Mouse (Mus musculus): ENCODE data around the gene Tbc1d13. TPM values are rescaled to one million over a fixed set of nuclear protein-coding genes. Genes with fewer than 3 reads are reported as not detected.
"Not testable (repeated sequence)": the region's sequence is repeated elsewhere in the genome, so short reads cannot be mapped to it uniquely, and the experiment has no call there.

Tbc1d13 gene
- polyA plus RNA-seq, 1 experiment from 2014 or later, result 11.7 TPM

GRCm38 (mm10) chr2:30166677-30167076 is 33.1 kb downstream of the Tbc1d13 start:
- 0 out of 2 replicates have a peak, but pooled peaks cover 5% of the 10 kb centered on the region for H3K9me3 ChIP-seq
- WGBS, result 63% methylated on average over 4 of the region's 4 CpGs
- no peak overlapping the region for H3K4me3 ChIP-seq
- H3K4me1 ChIP-seq (replicated peaks), result no peaks in the 10 kb centered on the region
- no peak overlapping the region for H3K9ac ChIP-seq
- H3K27ac ChIP-seq (replicated peaks), result no peak overlapping the region
- no peaks in the 10 kb centered on the region for H3K36me3 ChIP-seq
- H3K4me2 ChIP-seq, result no peak overlapping the region
- H3K27me3 ChIP-seq, result no peaks in the 10 kb centered on the region
- ATAC-seq (ENCODE audit: low read depth), result no peak

GRCm38 (mm10) chr2:30171371-30171996 is 37.9 kb downstream of the Tbc1d13 start, which contains the start of gene Endog:
Endog (plus strand) TSS chr2:30171493.
- H3K27me3 ChIP-seq, result no peaks in the 10 kb centered on the region
- peak; percentile 96 for ATAC-seq (ENCODE audit: low read depth)
- WGBS, result under 1% methylated on average over 74 of the region's 75 CpGs
- H3K36me3 ChIP-seq, result peaks cover 40% of the 10 kb centered on the region
- peak within 1 kb of the TSS; percentile 82 for H3K9ac ChIP-seq
- H3K4me1 ChIP-seq (replicated peaks), result peaks cover 14% of the 10 kb centered on the region
- H3K27ac ChIP-seq (replicated peaks), result peak within 1 kb of the TSS; percentile 93
- peak within 1 kb of the TSS; percentile 95 for H3K4me2 ChIP-seq
- peak within 1 kb of the TSS; percentile 58 for H3K4me3 ChIP-seq
- 0 out of 2 replicates have a peak, but pooled peaks cover 5% of the 10 kb centered on the region for H3K9me3 ChIP-seq

GRCm38 (mm10) chr2:30171997-30172382 is 38.4 kb downstream of the Tbc1d13 start:
- WGBS, result 1% methylated on average over 19 of the region's 19 CpGs
- Histone ChIP-seq H3K9me3 (0 out of 2 replicates have a peak, but pooled peaks cover under 1% of the 10 kb centered on the region), H3K4me3 (peak overlapping the region; percentile 58), H3K27me3 (no peaks in the 10 kb centered on the region), H3K36me3 (peaks cover 45% of the 10 kb centered on the region), H3K4me2 (peak overlapping the region; percentile 95), H3K27ac (replicated peaks) (peak overlapping the region; percentile 93), H3K9ac (peak overlapping the region; percentile 82), H3K4me1 (replicated peaks) (peaks cover 16% of the 10 kb centered on the region)
- peak; percentile 61; the same call in 1 of the 2 replicates for ATAC-seq (ENCODE audit: low read depth)

- Histone ChIP-seq H3K9me3 (no peaks in the 10 kb centered on the region), H3K36me3 (peaks cover 46% of the 10 kb centered on the region), H3K9ac (no peak overlapping the region), H3K4me2 (no peak overlapping the region), H3K4me1 (replicated peaks) (peaks cover 26% of the 10 kb centered on the region), H3K4me3 (no peak overlapping the region), H3K27me3 (no peaks in the 10 kb centered on the region), H3K27ac (replicated peaks) (no peak overlapping the region)
- WGBS, result 97% methylated on average over 20 of the region's 20 CpGs
- ATAC-seq (ENCODE audit: low read depth), result no peak
Measured at GRCm38 (mm10) chr2:30173541-30174240, 40.1 kb downstream of the Tbc1d13 start.

- 89% methylated on average over 8 of the region's 8 CpGs for WGBS
- Histone ChIP-seq H3K27ac (replicated peaks) (no peak overlapping the region), H3K27me3 (no peaks in the 10 kb centered on the region), H3K9me3 (no peaks in the 10 kb centered on the region), H3K4me3 (no peak overlapping the region), H3K9ac (no peak overlapping the region), H3K4me2 (no peak overlapping the region), H3K4me1 (replicated peaks) (peaks cover 26% of the 10 kb centered on the region), H3K36me3 (peaks cover 46% of the 10 kb centered on the region)
- no peak for ATAC-seq (ENCODE audit: low read depth)
Measured at GRCm38 (mm10) chr2:30175897-30176296, 42.4 kb downstream of the Tbc1d13 start.

GRCm38 (mm10) chr2:30176561-30176960 is 43.0 kb downstream of the Tbc1d13 start:
- Histone ChIP-seq H3K36me3 (peaks cover 46% of the 10 kb centered on the region), H3K27me3 (no peaks in the 10 kb centered on the region), H3K4me2 (no peak overlapping the region), H3K27ac (replicated peaks) (no peak overlapping the region), H3K4me1 (replicated peaks) (peaks cover 26% of the 10 kb centered on the region), H3K4me3 (no peak overlapping the region), H3K9ac (no peak overlapping the region), H3K9me3 (no peaks in the 10 kb centered on the region)
- 93% methylated on average over 2 of the region's 2 CpGs for WGBS
- no peak for ATAC-seq (ENCODE audit: low read depth)

GRCm38 (mm10) chr2:30177700-30178675 is 44.4 kb downstream of the Tbc1d13 start, which contains the start of gene Spout1:
Spout1 (minus strand) TSS chr2:30178459.
- peak within 1 kb of the TSS; percentile 94 for H3K4me2 ChIP-seq
- peak within 1 kb of the TSS; percentile 87 for H3K9ac ChIP-seq
- H3K36me3 ChIP-seq, result peaks cover 41% of the 10 kb centered on the region
- peak; percentile 99 for ATAC-seq (ENCODE audit: low read depth)
- no peaks in the 10 kb centered on the region for H3K27me3 ChIP-seq
- H3K4me3 ChIP-seq, result peak within 1 kb of the TSS; percentile 76
- H3K9me3 ChIP-seq, result no peaks in the 10 kb centered on the region
- H3K27ac ChIP-seq (replicated peaks), result 0 out of 2 replicates have a peak within 1 kb of the TSS, but pooled peaks have one; percentile 23
- WGBS, result 3% methylated on average over 54 of the region's 54 CpGs
- H3K4me1 ChIP-seq (replicated peaks), result peaks cover 14% of the 10 kb centered on the region

GRCm38 (mm10) chr2:30178711-30179110 is 45.2 kb downstream of the Tbc1d13 start:
- ATAC-seq (ENCODE audit: low read depth), result peak; percentile 44; the same call in 1 of the 2 replicates
- H3K27me3 ChIP-seq; H3K9ac ChIP-seq; H3K27ac ChIP-seq (replicated peaks); H3K9me3 ChIP-seq: not testable (repeated sequence)
- peaks cover 34% of the 10 kb centered on the region for H3K36me3 ChIP-seq
- H3K4me3 ChIP-seq, result peak overlapping the region; percentile 76
- 40% methylated on average over 7 of the region's 7 CpGs for WGBS
- H3K4me1 ChIP-seq (replicated peaks), result peaks cover 12% of the 10 kb centered on the region
- H3K4me2 ChIP-seq, result peak overlapping the region; percentile 94

- ATAC-seq (ENCODE audit: low read depth), result no peak
- Histone ChIP-seq H3K27me3 (no peaks in the 10 kb centered on the region), H3K4me1 (replicated peaks) (peaks cover 5% of the 10 kb centered on the region), H3K4me3 (no peak overlapping the region), H3K27ac (replicated peaks) (no peak overlapping the region), H3K4me2 (no peak overlapping the region), H3K36me3 (peaks cover 3% of the 10 kb centered on the region; the same call in 1 of the 2 replicates), H3K9me3 (no peaks in the 10 kb centered on the region; the same call in 1 of the 2 replicates), H3K9ac (no peak overlapping the region)
- 91% methylated on average over 2 of the region's 2 CpGs for WGBS
Measured at GRCm38 (mm10) chr2:30182424-30182823, 48.9 kb downstream of the Tbc1d13 start.

- Histone ChIP-seq H3K27ac (replicated peaks) (no peak overlapping the region), H3K9me3 (no peaks in the 10 kb centered on the region; the same call in 1 of the 2 replicates), H3K9ac (no peak overlapping the region), H3K4me2 (no peak overlapping the region), H3K36me3 (peaks cover 9% of the 10 kb centered on the region; the same call in 1 of the 2 replicates), H3K4me3 (no peak overlapping the region), H3K27me3 (no peaks in the 10 kb centered on the region), H3K4me1 (replicated peaks) (no peaks in the 10 kb centered on the region)
- 78% methylated on average over 3 of the region's 3 CpGs for WGBS
- no peak for ATAC-seq (ENCODE audit: low read depth)
Measured at GRCm38 (mm10) chr2:30183721-30184120, 50.2 kb downstream of the Tbc1d13 start.

- ATAC-seq (ENCODE audit: low read depth), result no peak
- Histone ChIP-seq H3K27me3 (no peaks in the 10 kb centered on the region), H3K27ac (replicated peaks) (no peak overlapping the region), H3K4me1 (replicated peaks) (no peaks in the 10 kb centered on the region), H3K4me3 (no peak overlapping the region), H3K9ac (no peak overlapping the region), H3K9me3 (no peaks in the 10 kb centered on the region; the same call in 1 of the 2 replicates), H3K36me3 (peaks cover 9% of the 10 kb centered on the region; the same call in 1 of the 2 replicates), H3K4me2 (no peak overlapping the region)
- WGBS, result 78% methylated on average over 6 of the region's 6 CpGs
Measured at GRCm38 (mm10) chr2:30185276-30185675, 51.7 kb downstream of the Tbc1d13 start.
